Mouse (Mus musculus): ENCODE measurements around the gene Nr2f2. TPM values are rescaled to one million over a fixed set of nuclear protein-coding genes. Genes with fewer than 3 reads are reported as not detected.
A peak's percentile ranks its signal among the peaks of the same experiment; 100 is the strongest.

The Nr2f2 gene
- total RNA-seq, 2 experiments from 2014 or later: 25.2 to 30.0 TPM

- intact Hi-C loops (cut with DNase I): loop anchor here (10.0 kb wide), 1 partner anchor 1610 kb away; no protein-coding TSS in a partner anchor
- no peak for DNase-seq
These were observed 11.8 kb downstream of the Nr2f2 start for GRCm38 (mm10) chr7:70354606-70355356.

DNA sequence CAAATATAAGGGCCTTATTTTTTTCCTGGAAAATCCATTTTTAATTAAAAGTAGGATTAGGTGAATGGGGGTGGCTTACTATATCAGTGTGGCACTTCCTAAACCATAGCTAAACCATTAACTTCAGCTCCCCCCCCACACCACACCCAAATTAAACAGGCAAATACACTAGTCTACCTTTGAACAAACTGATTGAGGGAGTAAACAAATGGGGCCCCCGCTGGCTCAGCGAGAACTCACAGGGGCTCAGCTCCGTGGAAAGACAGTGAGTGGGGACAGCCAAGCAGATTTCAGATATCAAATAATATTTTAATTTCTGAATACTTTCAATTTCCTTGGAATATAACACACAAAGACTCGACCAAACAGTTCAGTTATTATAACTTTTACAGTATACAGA lies 13.4 kb downstream of the Nr2f2 start:
- no peak for DNase-seq
- intact Hi-C loops (cut with DNase I): loop anchor here (10.0 kb wide), 1 partner anchor 1612 kb away; no protein-coding TSS in a partner anchor

- intact Hi-C loops (cut with DNase I): loop anchor here (1.0 to 10.0 kb wide), 2 partner anchors 8 to 1612 kb away; no protein-coding TSS in a partner anchor
- DNase-seq: no peak
These were observed 13.9 kb downstream of the Nr2f2 start for GRCm38 (mm10) chr7:70352617-70353016.

- no peak for DNase-seq
- intact Hi-C loops (cut with DNase I): loop anchor here (1.0 to 10.0 kb wide), 3 partner anchors 8 to 1613 kb away; no protein-coding TSS in a partner anchor
These were observed 14.5 kb downstream of the Nr2f2 start for GRCm38 (mm10) chr7:70351981-70352560.

DNA sequence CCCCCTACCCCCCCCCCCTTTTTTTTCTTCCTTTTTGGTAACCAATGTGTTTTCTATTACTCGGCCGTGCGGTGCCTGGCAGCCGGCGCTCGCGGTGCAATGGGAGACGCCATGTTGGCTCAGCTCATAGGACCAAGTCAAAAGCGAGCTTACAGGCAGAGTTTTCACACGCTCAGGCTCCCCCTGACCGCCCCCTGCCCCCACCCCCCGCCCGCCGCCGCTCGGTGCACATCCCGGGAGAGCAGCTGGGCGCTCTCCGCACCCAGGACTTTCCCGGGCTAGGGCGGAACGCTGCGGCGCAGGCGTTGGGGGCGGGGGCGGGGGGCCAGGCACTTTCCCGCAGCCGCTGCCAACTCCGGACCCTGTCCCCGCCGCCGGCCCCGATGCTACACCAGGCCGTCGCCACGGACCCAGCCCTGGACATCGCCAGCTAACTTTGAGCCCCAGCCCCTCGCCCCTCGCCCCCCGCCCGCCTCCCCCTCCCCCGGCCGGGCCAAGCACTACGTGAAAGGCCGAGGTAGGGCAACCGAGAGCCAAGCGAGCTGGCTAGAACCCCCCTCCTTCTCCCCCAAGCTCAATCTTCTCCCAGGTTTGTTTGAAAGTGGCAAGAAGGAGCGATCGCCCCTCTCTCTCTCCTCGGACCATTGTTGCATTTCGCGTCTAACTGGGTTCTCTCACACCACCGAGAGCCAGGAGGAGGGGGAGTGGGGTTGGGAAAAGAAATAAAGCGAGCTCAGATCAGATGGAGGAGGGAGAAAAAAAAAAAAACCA lies 15.6 kb downstream of the Nr2f2 start:
- intact Hi-C loops (cut with DNase I): loop anchor here (2.0 to 10.0 kb wide), 2 partner anchors 1060 to 1614 kb away; no protein-coding TSS in a partner anchor
- peak; percentile 65 to 70 for DNase-seq

- intact Hi-C loops (cut with DNase I): loop anchor here (2.0 to 10.0 kb wide), 5 partner anchors 882 to 1797 kb away; no protein-coding TSS in a partner anchor
- no peak for DNase-seq
These were observed 16.4 kb downstream of the Nr2f2 start for GRCm38 (mm10) chr7:70349981-70350670.

- no peak for DNase-seq
These were observed 17.4 kb downstream of the Nr2f2 start for GRCm38 (mm10) chr7:70348977-70349615.

DNA sequence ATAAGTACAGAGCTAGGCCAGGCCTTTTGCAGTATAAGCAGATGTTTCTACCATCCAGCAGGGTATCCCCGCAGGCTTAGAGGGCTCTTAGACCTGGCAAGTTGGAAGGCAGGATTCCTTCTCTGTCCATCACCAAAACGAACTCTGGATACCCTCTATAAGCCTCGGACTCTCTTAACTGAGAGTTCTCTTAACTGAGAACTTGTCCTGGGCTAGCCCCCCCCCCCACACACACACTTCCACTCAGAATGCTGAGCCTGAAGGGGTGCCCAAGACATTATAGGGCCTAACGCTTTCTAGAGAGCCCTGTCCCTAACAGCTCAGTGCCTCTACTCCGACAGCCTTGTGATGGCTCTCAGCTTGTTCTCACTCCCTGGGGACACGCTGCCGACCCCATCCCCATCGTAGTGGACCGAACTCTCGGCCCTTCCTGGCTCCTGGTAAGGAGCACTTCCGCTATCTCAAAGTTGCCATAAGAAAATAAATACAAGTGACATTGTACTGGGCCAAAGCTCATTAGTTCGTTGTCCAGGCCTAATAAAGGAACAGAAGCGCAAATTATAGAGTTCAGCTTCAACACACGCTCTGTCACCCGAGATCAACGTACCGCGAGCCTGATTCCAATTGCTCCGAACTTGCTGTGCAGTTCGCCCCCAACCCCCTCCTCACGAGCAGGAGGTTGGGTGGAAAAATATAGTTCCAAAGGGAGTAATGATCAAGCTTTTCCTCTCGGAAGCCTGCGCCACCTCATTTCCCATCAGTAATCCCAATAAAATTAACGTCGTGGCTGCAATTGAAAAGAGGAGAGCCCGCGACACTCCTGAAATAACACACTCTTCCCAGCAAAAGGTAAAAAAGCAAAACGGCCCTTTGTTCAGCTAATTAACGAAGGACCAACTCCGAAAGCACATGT lies 18.2 kb downstream of the Nr2f2 start:
- intact Hi-C loops (cut with DNase I): loop anchor here (5.0 kb wide), 3 partner anchors 884 to 1799 kb away; no protein-coding TSS in a partner anchor
- no peak for DNase-seq

More at GRCm38 (mm10) chr7:70348977-70349615, 17.4 kb downstream of the Nr2f2 start:
- intact Hi-C loops (cut with DNase I): loop anchor here (5.0 kb wide), 3 partner anchors 883 to 1798 kb away; no protein-coding TSS in a partner anchor

DNA sequence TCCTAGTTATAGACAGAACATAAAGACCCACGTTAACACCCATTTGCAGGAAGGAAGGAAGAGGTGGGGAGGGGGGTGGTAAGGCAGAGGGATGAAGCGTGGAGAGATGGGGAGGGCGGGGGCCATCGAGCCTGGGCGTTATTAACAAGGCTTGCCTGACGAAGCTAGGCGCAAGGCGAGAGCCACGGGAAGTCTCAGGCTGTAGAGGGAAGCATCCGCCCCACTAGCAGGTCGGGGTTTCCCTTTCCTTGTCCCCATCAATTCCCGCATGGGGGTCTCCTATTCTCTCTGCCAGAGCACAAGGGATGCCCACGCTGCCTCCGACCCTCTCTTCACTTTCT lies 18.9 kb downstream of the Nr2f2 start:
- no peak for DNase-seq
- intact Hi-C loops (cut with DNase I): loop anchor here (5.0 kb wide), 3 partner anchors 885 to 1800 kb away; no protein-coding TSS in a partner anchor

DNA sequence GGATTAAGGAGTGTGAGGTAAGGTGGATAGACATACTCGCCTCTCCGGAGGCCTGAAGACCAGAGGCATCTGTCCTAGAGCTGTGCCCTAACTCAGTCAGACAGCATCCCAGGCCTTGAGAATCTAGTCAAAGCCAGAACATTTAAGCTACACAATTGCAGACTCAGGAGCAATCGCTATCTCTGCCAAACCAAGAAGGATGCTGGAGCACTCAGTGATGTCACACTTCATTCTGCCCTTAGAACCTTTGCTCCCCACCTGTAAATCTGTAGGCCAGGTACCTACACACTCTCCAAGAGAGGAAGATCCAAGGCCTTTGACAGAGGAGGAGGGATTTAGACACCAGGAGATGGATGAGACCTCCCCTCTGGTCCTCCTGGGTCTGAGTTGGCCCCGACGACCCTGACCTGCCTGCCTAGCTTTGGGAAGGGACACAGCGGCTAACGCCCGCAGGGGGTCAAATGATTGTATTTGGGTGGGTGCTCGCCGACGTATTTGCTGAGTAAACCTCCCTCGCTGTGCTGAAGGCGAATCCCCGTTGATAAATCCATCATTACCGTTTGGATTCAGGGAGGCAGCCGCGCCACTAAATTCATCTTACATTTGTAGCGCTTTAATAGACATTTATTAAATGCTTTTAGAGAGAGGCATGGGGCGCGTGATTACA lies 19.5 kb downstream of the Nr2f2 start:
- intact Hi-C loops (cut with DNase I): loop anchor here (5.0 kb wide), 3 partner anchors 885 to 1800 kb away; no protein-coding TSS in a partner anchor
- no peak for DNase-seq

GRCm38 (mm10) chr7:70346010-70346536 lies 20.5 kb downstream of the Nr2f2 start:
- intact Hi-C loops (cut with DNase I): loop anchor here (5.0 kb wide), 3 partner anchors 886 to 1801 kb away; no protein-coding TSS in a partner anchor
- peak; percentile 80 to 84 for DNase-seq

DNA sequence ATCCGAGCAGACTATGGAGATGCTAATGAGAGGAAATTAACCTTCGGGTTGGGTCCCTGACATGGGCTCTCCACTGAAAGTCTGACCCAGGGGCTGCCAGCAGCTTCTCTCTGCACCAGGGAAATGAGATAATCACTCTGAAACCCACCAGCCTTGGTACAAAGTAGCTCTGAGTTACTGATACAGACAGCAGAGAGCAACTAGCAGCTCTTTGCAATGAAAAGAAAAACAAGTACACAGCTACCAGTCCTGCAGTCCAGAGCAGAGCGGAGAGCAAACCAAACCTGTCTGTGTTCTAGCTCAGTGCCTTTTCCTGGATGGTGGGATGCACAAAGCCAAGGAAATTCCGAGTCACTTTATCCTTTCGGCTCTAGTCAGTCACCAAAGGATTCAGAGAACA lies 23.1 kb downstream of the Nr2f2 start:
- no peak for DNase-seq
- intact Hi-C loops (cut with DNase I): no loop called here

DNA sequence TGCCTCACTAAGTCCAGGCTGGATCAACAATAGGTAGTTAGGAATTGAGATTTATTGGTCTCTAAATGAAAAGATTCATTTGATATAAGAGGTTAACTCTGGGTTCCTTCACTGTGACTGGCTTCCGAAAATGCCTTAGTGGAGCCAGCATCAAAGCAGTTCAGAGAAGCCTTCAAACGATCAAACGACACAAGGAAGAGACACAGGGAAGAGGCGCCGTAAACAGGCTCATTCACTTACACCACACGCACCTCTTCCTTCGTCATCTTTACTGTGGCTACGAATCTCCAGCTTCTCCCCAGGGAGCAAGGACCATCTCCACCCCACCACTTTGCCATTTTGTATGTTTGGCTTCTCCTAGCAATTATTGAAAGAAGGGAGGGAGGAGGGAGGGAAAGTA lies 23.8 kb downstream of the Nr2f2 start:
- DNase-seq: no peak
- intact Hi-C loops (cut with DNase I): no loop called here

DNA sequence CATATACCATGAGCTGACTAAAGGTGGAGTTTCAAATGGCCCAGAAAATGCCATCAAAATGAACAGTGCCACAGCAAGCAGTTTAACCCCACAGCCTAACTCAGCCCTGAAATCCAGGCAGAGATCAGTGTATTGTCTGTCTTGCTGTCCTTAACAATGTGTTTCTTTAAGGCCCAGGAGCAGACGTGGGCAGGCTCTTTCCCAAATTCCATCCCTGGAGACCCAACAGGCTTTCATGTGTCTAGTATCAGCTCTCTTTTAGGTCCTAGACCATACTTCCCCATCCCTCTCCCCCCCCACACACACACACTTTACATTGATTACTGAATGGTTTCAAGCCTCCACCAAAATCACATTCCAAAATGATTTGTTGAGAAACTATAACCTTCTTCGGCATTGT lies 24.5 kb downstream of the Nr2f2 start:
- intact Hi-C loops (cut with DNase I): no loop called here
- DNase-seq: no peak

- DNase-seq: no peak
- intact Hi-C loops (cut with DNase I): loop anchor here (5.0 to 10.0 kb wide), 3 partner anchors 223 to 1363 kb away; no protein-coding TSS in a partner anchor
These were observed 26.4 kb downstream of the Nr2f2 start for GRCm38 (mm10) chr7:70339998-70340630.

GRCm38 (mm10) chr7:70338265-70338640 lies 28.3 kb downstream of the Nr2f2 start:
- DNase-seq: no peak
- intact Hi-C loops (cut with DNase I): loop anchor here (5.0 to 10.0 kb wide), 3 partner anchors 221 to 1361 kb away; no protein-coding TSS in a partner anchor

Data from heart, postnatal 10 days (tissue).